Mouse (Mus musculus) kidney, embryonic 15.5 days (tissue): ENCODE results near the gene Map2k2. TPM values are rescaled to one million over a fixed set of nuclear protein-coding genes. Genes with fewer than 3 reads are reported as not detected.
"Not testable (repeated sequence)": the region's sequence is repeated elsewhere in the genome, so short reads cannot be mapped to it uniquely, and the experiment has no call there.

Experiments
- ATAC-seq: fragments of 200-750 bp; cut with Nextera tagmentation; replicated peaks from 2 replicates; pipeline ENCODE4 v1.8.0; 2017; ENCODE audit warnings: moderate TSS enrichment; ENCODE audit not compliant: low FRiP score
- H3K27ac ChIP-seq: fragments of 300-500 bp; sonication (generic); 2 replicates; pipeline ENCODE4 v1.5.1; 2015; ENCODE audit warnings: mild to moderate bottlenecking, inconsistent platforms
- H3K27me3 ChIP-seq: fragments of 300-500 bp; sonication (generic); 2 replicates; pipeline ENCODE4 v1.6.1; 2015; ENCODE audit warnings: inconsistent platforms
- H3K36me3 ChIP-seq: fragments of 300-500 bp; sonication (generic); 2 replicates; pipeline ENCODE4 v1.6.1; 2015; ENCODE audit warnings: inconsistent platforms
- H3K4me1 ChIP-seq: fragments of 300-500 bp; sonication (generic); 2 replicates; pipeline ENCODE4 v1.6.1; 2015; ENCODE audit warnings: inconsistent platforms
- H3K4me2 ChIP-seq: fragments of 300-500 bp; sonication (generic); 2 replicates; pipeline ENCODE4 v1.6.1; 2015; ENCODE audit warnings: moderate library complexity, mild to moderate bottlenecking, inconsistent platforms
- H3K4me3 ChIP-seq: fragments of 300-500 bp; sonication (generic); replicated peaks from 2 replicates; pipeline ENCODE4 v1.5.1; 2015; ENCODE audit warnings: mild to moderate bottlenecking, inconsistent platforms
- H3K9ac ChIP-seq: fragments of 300-500 bp; sonication (generic); 2 replicates; pipeline ENCODE4 v1.6.1; 2015; ENCODE audit warnings: mild to moderate bottlenecking, inconsistent platforms
- H3K9me3 ChIP-seq: fragments of 300-500 bp; sonication (generic); replicated peaks from 2 replicates; pipeline ENCODE4 v1.6.1; 2016; ENCODE audit warnings: inconsistent platforms
- WGBS: fragments of 180-500 bp; shearing (Covaris S2); methylation state at CpG from one replicate; pipeline ENCODE4 v1.1.7; 2015; ENCODE audit warnings: mixed read lengths; 5-methylcytosine and 5-hydroxymethylcytosine counted together
- polyA plus RNA-seq: library from polyadenylated mRNA; unstranded; fragments of >200 nt; fragmentation: Nextera tagmentation; extraction: Ambion mirVana; gene quantifications from 2 replicates; pipeline ENCODE4 v1.2.1, GENCODE M21; 2015

The Map2k2 gene
- 182 and 202 TPM in 2 replicates for polyA plus RNA-seq

- Histone ChIP-seq H3K4me3 (peak within 1 kb of the TSS; percentile 100), H3K36me3 (peaks cover 30% of the 10 kb centered on the region), H3K9ac (peak within 1 kb of the TSS; percentile 99), H3K4me2 (peak within 1 kb of the TSS; percentile 83), H3K4me1 (peaks cover 33% of the 10 kb centered on the region), H3K9me3 (no peaks in the 10 kb centered on the region), H3K27ac (peak within 1 kb of the TSS; percentile 100), H3K27me3 (no peaks in the 10 kb centered on the region)
- under 1% methylated on average over 56 of the region's 56 CpGs for WGBS
- peak; percentile 93 for ATAC-seq
Observed at GRCm38 (mm10) chr10:81105565-81106112, at the start of gene Map2k2. Map2k2 (plus strand) TSS chr10:81105915.

DNA sequence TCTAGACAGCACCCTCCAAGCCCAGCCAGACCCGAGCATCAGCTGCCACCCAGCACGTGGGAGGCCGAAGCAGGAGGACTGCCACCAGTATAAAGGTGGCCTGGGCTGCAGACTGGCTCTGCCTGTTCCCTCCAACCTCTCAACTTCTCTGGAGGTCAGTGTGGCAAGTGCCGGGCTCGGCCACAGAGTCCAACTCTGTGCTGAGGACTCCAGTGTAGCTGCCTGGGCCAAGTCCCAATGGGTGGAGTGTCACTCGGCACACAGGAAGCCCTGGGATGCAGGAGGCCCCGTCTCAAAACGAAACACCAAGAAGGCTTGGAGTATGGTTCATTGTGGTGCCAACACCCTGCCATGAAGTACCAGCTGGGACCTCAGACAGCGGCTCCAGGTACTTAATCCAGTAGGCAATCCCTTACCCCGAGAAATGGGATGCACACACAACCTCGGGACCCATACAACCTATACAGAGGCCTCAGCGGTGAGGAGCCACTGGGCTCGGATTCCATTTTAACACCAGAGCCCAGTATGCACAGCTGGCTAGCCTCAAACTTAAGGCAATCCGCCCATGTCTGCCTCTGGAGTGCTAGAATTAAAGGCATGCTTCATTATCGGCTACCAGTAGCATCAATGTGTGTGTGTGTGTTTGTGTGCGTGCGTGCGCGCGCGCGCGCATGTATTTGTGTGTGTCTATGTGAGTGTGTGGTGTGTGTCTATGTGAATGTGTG, 48.1 kb upstream of the Map2k2 start:
- no peak for ATAC-seq
- Histone ChIP-seq H3K4me1 (peaks cover 32% of the 10 kb centered on the region), H3K36me3 (peaks cover 22% of the 10 kb centered on the region), H3K4me3 (no peak overlapping the region), H3K9ac (0 out of 2 replicates have a peak overlapping the region, but pooled peaks have one; percentile 1), H3K4me2 (no peak overlapping the region), H3K27me3 (no peaks in the 10 kb centered on the region), H3K9me3 (no peaks in the 10 kb centered on the region), H3K27ac (no peak overlapping the region)
- 91% methylated on average over 23 of the region's 23 CpGs for WGBS

DNA sequence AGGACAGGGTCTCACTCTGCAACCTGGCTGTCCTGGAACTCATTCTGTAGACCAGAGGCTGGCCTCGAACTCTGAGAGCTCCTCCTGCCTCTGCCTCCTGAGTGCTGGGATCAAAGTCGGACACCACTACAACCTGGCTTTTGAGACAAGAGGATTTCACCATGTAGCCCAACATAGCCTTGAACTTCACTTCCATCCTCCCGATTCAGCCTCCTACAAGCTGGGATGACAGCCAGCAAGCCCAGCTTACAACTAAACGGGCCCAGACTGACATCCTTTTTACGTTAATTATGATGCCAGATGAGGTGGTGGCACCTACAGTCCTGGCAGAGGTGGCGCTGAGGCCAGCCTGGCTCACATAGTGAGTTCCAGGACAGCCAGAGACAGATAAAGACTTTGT, 46.8 kb upstream of the Map2k2 start:
- Histone ChIP-seq H3K4me1 (peaks cover 32% of the 10 kb centered on the region), H3K9ac (peak overlapping the region; percentile 74; the same call in 1 of the 2 replicates), H3K4me3 (peak overlapping the region; percentile 69), H3K27ac (no peak overlapping the region), H3K4me2 (peak overlapping the region; percentile 86), H3K9me3 (no peaks in the 10 kb centered on the region), H3K27me3 (no peaks in the 10 kb centered on the region), H3K36me3 (peaks cover 19% of the 10 kb centered on the region; the same call in 1 of the 2 replicates)
- 86% methylated on average over 6 of the region's 6 CpGs for WGBS
- ATAC-seq: no peak

DNA sequence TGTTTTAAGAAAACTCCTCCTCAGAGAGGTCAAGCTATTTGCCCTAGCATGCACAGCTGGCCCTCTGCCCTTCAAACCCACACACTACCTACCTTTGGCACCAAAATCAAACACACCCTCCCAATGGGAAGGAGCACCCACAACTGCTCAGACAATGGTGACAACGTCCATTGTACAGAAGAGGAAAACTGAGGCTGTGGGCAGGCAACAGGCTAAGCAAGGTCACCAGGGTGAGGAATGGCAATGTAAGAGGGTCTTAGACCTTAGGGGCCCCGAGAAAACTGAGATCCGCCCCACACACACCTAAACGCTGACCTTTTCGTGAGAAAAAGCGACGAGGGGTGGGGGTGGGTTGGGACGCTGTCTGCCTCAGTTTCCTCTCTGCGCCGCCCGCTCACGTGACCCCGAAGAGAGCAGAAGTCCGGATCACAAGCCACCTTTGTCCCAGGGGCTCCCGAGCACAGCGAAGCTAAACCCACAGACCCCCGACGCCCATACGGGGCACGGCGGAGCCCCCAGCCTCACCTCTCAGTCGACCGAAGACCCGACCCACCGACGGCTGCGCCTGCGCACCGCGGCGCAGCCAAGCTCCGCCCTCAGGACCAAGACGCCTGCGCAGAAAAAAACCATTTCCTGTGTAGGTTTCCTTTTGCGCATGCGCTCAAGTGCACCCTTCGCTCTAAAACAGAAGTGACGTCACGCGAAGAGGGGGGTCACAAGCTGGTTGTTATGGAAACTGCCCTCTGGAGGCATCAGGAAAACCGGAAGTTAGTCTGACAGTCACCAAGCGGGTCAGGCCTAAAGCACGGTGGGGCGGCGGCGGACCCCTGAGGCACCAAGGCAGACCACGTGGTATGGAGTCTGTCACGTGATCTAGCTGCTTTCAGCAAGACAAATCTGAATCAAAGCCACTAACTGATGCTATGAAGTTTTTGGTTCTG, 45.8 kb upstream of the Map2k2 start, which contains the start of gene Sgta:
Sgta (minus strand) TSS at position 579 of the 941 bp plus-strand sequence.
- H3K27ac ChIP-seq: peak within 1 kb of the TSS; percentile 34; the same call in 1 of the 2 replicates
- H3K4me1 ChIP-seq: peaks cover 32% of the 10 kb centered on the region
- ATAC-seq: peak; percentile 95
- H3K9ac ChIP-seq: peak within 1 kb of the TSS; percentile 74
- peak within 1 kb of the TSS; percentile 69 for H3K4me3 ChIP-seq
- H3K4me2 ChIP-seq: peak within 1 kb of the TSS; percentile 86
- under 1% methylated on average over 48 of the region's 48 CpGs for WGBS
- peaks cover 13% of the 10 kb centered on the region; the same call in 1 of the 2 replicates for H3K36me3 ChIP-seq
- no peaks in the 10 kb centered on the region for H3K9me3 ChIP-seq
- H3K27me3 ChIP-seq: no peaks in the 10 kb centered on the region

DNA sequence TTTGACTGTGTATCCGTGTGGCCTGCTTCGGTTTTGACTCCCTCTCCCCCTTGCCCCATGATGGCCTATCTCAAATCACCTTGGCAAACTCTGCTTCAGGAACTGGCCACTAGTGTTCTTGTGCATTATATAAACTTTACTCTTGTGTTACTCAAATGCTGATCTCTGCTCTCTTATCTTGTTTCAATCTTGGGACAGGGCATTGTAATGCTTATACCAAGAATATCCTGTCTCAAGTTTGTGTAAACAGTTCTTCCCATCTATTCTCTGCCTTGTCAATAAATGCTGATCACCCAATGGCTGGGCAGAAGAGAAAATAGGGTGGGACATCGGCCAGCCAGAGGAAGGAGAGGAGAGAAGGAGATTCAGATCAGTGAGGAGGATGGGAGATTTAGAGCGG, 43.0 kb upstream of the Map2k2 start:
- Histone ChIP-seq H3K27me3 (no peaks in the 10 kb centered on the region), H3K9me3 (no peaks in the 10 kb centered on the region), H3K27ac (no peak overlapping the region), H3K4me3 (no peak overlapping the region), H3K9ac (no peak overlapping the region), H3K36me3 (0 out of 2 replicates have a peak, but pooled peaks cover 3% of the 10 kb centered on the region), H3K4me1 (peaks cover 20% of the 10 kb centered on the region), H3K4me2 (no peak overlapping the region)
- no peak for ATAC-seq
- 61% methylated on average over 4 of the region's 4 CpGs for WGBS

DNA sequence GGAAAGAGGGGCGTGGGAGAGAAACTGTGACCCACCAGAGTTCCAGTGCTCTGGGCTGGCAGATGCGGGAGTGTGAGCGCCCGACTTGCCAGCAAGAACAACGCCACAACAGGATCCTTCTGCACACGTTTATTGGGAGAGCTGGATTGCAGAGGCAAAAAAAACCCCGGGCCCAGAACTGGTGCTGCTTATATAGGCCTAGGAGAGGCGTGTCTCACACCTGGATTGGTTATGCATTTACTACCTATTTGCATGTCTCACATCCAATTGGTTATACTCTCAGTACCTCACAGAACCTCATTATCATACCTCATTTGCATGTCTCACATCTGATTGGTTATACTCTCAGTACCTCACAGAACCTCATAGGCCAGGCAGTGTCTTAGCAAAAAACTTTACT, 41.2 kb upstream of the Map2k2 start:
- H3K4me2 ChIP-seq, ATAC-seq, H3K27me3 ChIP-seq, H3K9me3 ChIP-seq, H3K4me1 ChIP-seq, H3K27ac ChIP-seq, H3K36me3 ChIP-seq, H3K4me3 ChIP-seq, H3K9ac ChIP-seq: not testable (repeated sequence)
- 87% methylated on average over 8 of the region's 8 CpGs for WGBS

GRCm38 (mm10) chr10:81068706-81069105, 37.0 kb upstream of the Map2k2 start:
- Histone ChIP-seq H3K9me3 (no peaks in the 10 kb centered on the region), H3K4me3 (no peak overlapping the region), H3K4me1 (peaks cover 18% of the 10 kb centered on the region), H3K27me3 (no peaks in the 10 kb centered on the region), H3K36me3 (peaks cover 16% of the 10 kb centered on the region), H3K4me2 (no peak overlapping the region), H3K9ac (no peak overlapping the region), H3K27ac (no peak overlapping the region)
- no peak for ATAC-seq
- WGBS: 77% methylated on average over 5 of the region's 5 CpGs

DNA sequence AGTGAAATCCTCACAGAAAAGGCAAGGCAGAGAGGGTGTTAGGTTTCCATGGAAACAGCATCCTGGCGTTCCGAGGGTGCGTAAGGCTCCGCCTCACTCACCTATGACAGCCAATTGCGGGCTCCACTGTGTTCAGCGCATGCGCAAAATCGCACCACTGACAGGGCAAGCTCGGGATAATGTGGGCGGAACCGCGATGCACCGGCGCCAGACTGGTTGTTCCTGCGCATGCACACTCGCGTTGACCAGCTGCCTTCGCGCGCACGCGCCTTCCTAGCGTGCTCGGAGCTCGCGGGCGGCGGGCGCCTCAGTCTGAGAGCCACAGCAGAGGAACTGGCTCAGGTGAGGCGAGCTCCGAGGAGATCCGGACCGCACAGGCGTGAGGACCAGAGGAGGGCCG, 35.9 kb upstream of the Map2k2 start, which contains the start of gene Thop1:
Thop1 (plus strand) TSS at position 200 of the 400 bp plus-strand sequence.
- H3K27ac ChIP-seq: peak within 1 kb of the TSS; percentile 61; the same call in 1 of the 2 replicates
- H3K36me3 ChIP-seq: peaks cover 27% of the 10 kb centered on the region
- under 1% methylated on average over 35 of the region's 35 CpGs for WGBS
- peaks cover 18% of the 10 kb centered on the region for H3K4me1 ChIP-seq
- peak within 1 kb of the TSS; percentile 82 for H3K4me2 ChIP-seq
- peak; percentile 93 for ATAC-seq
- H3K27me3 ChIP-seq: no peaks in the 10 kb centered on the region
- H3K9ac ChIP-seq: peak within 1 kb of the TSS; percentile 83
- peak within 1 kb of the TSS; percentile 74 for H3K4me3 ChIP-seq
- H3K9me3 ChIP-seq: no peaks in the 10 kb centered on the region

DNA sequence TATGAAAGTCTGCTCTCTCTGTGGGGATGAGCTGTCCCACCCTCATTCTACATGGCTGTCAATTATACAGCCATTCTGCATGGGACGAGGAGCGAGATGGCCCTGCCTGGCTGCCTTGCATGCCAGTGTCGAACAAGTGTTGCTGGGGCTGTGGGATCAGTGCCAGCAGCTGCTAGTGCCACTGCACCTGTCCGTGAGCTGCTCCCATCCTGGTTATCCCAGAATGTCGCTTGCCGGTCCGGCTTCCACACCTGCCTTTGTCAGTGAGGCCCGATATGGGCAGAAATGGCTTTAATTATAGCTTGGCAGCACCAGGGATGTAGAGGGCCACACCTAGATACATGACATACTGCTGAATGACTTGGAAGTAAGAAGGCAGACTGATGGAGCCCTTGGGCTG, 33.4 kb upstream of the Map2k2 start:
- Histone ChIP-seq H3K36me3 (peaks cover 46% of the 10 kb centered on the region), H3K27me3 (no peaks in the 10 kb centered on the region), H3K4me3 (no peak overlapping the region), H3K4me1 (peaks cover 18% of the 10 kb centered on the region), H3K9me3 (no peaks in the 10 kb centered on the region), H3K9ac (no peak overlapping the region), H3K27ac (no peak overlapping the region), H3K4me2 (no peak overlapping the region)
- WGBS: 95% methylated on average over 8 of the region's 8 CpGs
- no peak for ATAC-seq

DNA sequence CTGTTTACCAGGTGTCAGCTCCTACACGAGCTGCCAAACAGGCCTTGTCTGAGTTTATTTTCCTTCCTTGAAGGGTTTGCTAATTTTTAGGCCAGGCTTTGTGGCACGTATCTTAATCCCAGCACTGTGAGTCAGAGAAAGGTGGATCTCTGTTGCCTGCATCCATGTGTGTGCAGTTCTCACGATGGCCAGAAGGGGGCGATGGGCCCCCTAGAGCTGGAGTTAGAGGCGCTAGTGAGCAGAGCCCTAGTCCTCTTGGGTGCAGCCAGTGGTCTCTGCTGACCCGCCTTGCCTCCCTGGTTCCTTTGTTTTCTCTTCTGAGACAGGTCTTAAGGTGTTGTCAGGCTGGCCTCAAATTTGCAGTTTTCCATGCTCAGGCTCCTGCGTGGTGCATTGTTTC, 32.3 kb upstream of the Map2k2 start:
- 64% methylated on average over 7 of the region's 7 CpGs for WGBS

DNA sequence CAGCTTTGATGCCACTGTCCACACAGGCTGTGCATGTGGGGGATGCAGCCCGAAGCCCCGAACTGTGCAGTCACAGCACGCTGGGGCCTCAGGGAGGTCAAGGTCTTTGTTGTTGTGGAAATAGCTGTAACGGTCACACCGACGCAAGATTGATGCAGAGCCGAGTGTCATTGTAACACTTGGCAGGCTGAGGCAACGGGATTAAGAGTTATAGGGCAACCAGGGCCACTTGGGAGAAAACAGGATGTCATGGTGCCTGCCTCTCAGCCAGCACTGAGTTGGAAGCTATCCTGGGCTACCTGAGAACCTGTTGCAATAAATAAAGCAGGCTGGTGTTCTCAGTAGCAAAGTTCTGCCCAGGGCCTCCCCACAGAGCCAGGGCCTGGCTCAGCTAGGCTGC, 30.0 kb upstream of the Map2k2 start:
- Histone ChIP-seq H3K36me3 (peaks cover 81% of the 10 kb centered on the region), H3K4me2 (no peak overlapping the region), H3K4me3 (no peak overlapping the region), H3K9me3 (no peaks in the 10 kb centered on the region), H3K27me3 (no peaks in the 10 kb centered on the region), H3K27ac (no peak overlapping the region; the same call in 1 of the 2 replicates), H3K4me1 (peaks cover 8% of the 10 kb centered on the region), H3K9ac (no peak overlapping the region)
- 44% methylated on average over 8 of the region's 8 CpGs for WGBS
- ATAC-seq: no peak

More for the DNA sequence above, 32.3 kb upstream of the Map2k2 start:
- Histone ChIP-seq H3K9ac (no peak overlapping the region), H3K4me2 (no peak overlapping the region), H3K9me3 (no peaks in the 10 kb centered on the region), H3K36me3 (peaks cover 58% of the 10 kb centered on the region), H3K27ac (no peak overlapping the region), H3K4me3 (no peak overlapping the region), H3K27me3 (no peaks in the 10 kb centered on the region), H3K4me1 (peaks cover 18% of the 10 kb centered on the region)
- ATAC-seq: no peak
